Mouse (Mus musculus) intestine, embryonic 16.5 days (tissue): ENCODE data around the gene Trim58. TPM values are rescaled to one million over a fixed set of nuclear protein-coding genes. Genes with fewer than 3 reads are reported as not detected.

Source experiments
- ATAC-seq: fragments of 200-750 bp; cut with Nextera tagmentation; 2 replicates; pipeline ENCODE4 v1.8.0; 2017; ENCODE audit warnings: moderate TSS enrichment, moderate library complexity
- H3K27ac ChIP-seq: fragments of 300-500 bp; sonication (generic); 2 replicates; pipeline ENCODE4 v1.5.1; 2014; ENCODE audit warnings: mild to moderate bottlenecking, low read length
- H3K27me3 ChIP-seq: fragments of 300-500 bp; sonication (generic); replicated peaks from 2 replicates; pipeline ENCODE4 v1.6.1; 2014; ENCODE audit warnings: low read length, control low read depth, mixed read lengths; ENCODE audit not compliant: control insufficient read depth, insufficient read depth
- H3K36me3 ChIP-seq: fragments of 300-500 bp; sonication (generic); 2 replicates; pipeline ENCODE4 v1.6.1; 2014; ENCODE audit warnings: low read length, control low read depth; ENCODE audit not compliant: control insufficient read depth, insufficient read depth
- H3K4me1 ChIP-seq: fragments of 300-500 bp; sonication (generic); 2 replicates; pipeline ENCODE4 v1.6.1; 2014; ENCODE audit warnings: low read length, control low read depth, mixed read lengths; ENCODE audit not compliant: control insufficient read depth, insufficient read depth
- H3K4me2 ChIP-seq: fragments of 300-500 bp; sonication (generic); 2 replicates; pipeline ENCODE4 v1.6.1; 2014; ENCODE audit warnings: low read depth, low read length, control low read depth
- H3K4me3 ChIP-seq: fragments of 300-500 bp; sonication (generic); 2 replicates; pipeline ENCODE4 v1.5.1; 2014; ENCODE audit warnings: mild to moderate bottlenecking, low read length
- H3K9ac ChIP-seq: fragments of 300-500 bp; sonication (generic); 2 replicates; pipeline ENCODE4 v1.6.1; 2014; ENCODE audit warnings: low read depth, low read length
- H3K9me3 ChIP-seq: fragments of 300-500 bp; sonication (generic); 2 replicates; pipeline ENCODE4 v1.6.1; 2016; ENCODE audit warnings: low read length, control low read depth; ENCODE audit not compliant: control insufficient read depth
- WGBS: fragments of 180-500 bp; shearing (Covaris S2); extraction: QIAGEN DNeasy Blood & Tissue Kit; methylation state at CpG from one replicate; pipeline ENCODE4 v1.1.7; 2014; 5-methylcytosine and 5-hydroxymethylcytosine counted together
- polyA plus RNA-seq: library from polyadenylated mRNA; unstranded; fragments of >200 nt; fragmentation: Nextera tagmentation; extraction: Ambion mirVana; gene quantifications from 2 replicates; pipeline ENCODE4 v1.2.1, GENCODE M21; 2015

The Trim58 gene
- polyA plus RNA-seq, 1 experiment from 2014 or later: 0.27 TPM

GRCm38 (mm10) chr11:58698862-58699261 is 58.6 kb downstream of the Trim58 start, which contains the start of gene Olfr319:
TSS of gene Olfr319 (plus strand) at chr11:58699162.
- no peak for ATAC-seq
- H3K9ac ChIP-seq: no peak within 1 kb of the TSS
- no peaks in the 10 kb centered on the region for H3K27me3 ChIP-seq
- peaks cover 3% of the 10 kb centered on the region; the same call in 1 of the 2 replicates for H3K9me3 ChIP-seq
- H3K36me3 ChIP-seq: no peaks in the 10 kb centered on the region
- no peak within 1 kb of the TSS for H3K4me2 ChIP-seq
- H3K4me3 ChIP-seq: no peak within 1 kb of the TSS
- no peak within 1 kb of the TSS for H3K27ac ChIP-seq
- 86% methylated on average over 3 of the region's 3 CpGs for WGBS
- H3K4me1 ChIP-seq: no peaks in the 10 kb centered on the region

Other genes starting within 250 kb of the Trim58 start
- gene 1810065E05Rik, start 219.4 kb upstream of the Trim58 start, polyA plus RNA-seq: 0.15 and 0.20 TPM in 2 replicates
- not detected in 2 replicates for gene Gm12253, start 207.9 kb upstream of the Trim58 start, polyA plus RNA-seq
- not detected in 2 replicates for gene Lypd9, start 187.5 kb upstream of the Trim58 start, polyA plus RNA-seq
- gene Olfr30, start 178.2 kb upstream of the Trim58 start, polyA plus RNA-seq: not detected in 2 replicates
- gene Olfr332, start 147.9 kb upstream of the Trim58 start, polyA plus RNA-seq: not detected in 2 replicates
- not detected in 2 replicates for gene Olfr331, start 137.9 kb upstream of the Trim58 start, polyA plus RNA-seq
- gene Olfr330, start 105.6 kb upstream of the Trim58 start, polyA plus RNA-seq: not detected in 2 replicates
- gene Olfr329-ps, start 94.0 kb upstream of the Trim58 start, polyA plus RNA-seq: not detected in 2 replicates
- gene Olfr328, start 84.8 kb upstream of the Trim58 start, polyA plus RNA-seq: 0.06 TPM in 1 of 2 replicates, not detected in the other
- not detected in 2 replicates for gene Olfr224, start 69.9 kb upstream of the Trim58 start, polyA plus RNA-seq
- gene Olfr325, start 62.7 kb upstream of the Trim58 start, polyA plus RNA-seq: not detected in 2 replicates
- gene Olfr324, start 45.4 kb upstream of the Trim58 start, polyA plus RNA-seq: not detected in 2 replicates
- 0.51 TPM in 1 of 2 replicates, not detected in the other for gene 2210407C18Rik, start 24.4 kb upstream of the Trim58 start, polyA plus RNA-seq
- not detected in 2 replicates for gene Olfr323, start 10.0 kb upstream of the Trim58 start, polyA plus RNA-seq
- not detected in 2 replicates for gene Olfr322, start 18.3 kb downstream of the Trim58 start, polyA plus RNA-seq
- not detected in 2 replicates for gene Olfr320, start 40.6 kb downstream of the Trim58 start, polyA plus RNA-seq
- gene Olfr319, start 58.7 kb downstream of the Trim58 start, polyA plus RNA-seq: not detected in 2 replicates
- not detected in 2 replicates for gene Olfr318, start 83.5 kb downstream of the Trim58 start, polyA plus RNA-seq
- gene Olfr317, start 98.7 kb downstream of the Trim58 start, polyA plus RNA-seq: not detected in 2 replicates
- gene Olfr316, start 112.3 kb downstream of the Trim58 start, polyA plus RNA-seq: not detected in 2 replicates
- gene Olfr315, start 132.7 kb downstream of the Trim58 start, polyA plus RNA-seq: not detected in 2 replicates
- gene Olfr314, start 142.5 kb downstream of the Trim58 start, polyA plus RNA-seq: not detected in 2 replicates
- gene Fam183b, start 161.5 kb downstream of the Trim58 start, polyA plus RNA-seq: 8.5 and 10.4 TPM in 2 replicates
- gene Olfr313, start 174.5 kb downstream of the Trim58 start, polyA plus RNA-seq: not detected in 2 replicates
- not detected in 2 replicates for gene Olfr312, start 188.8 kb downstream of the Trim58 start, polyA plus RNA-seq
- not detected in 2 replicates for gene Olfr311, start 198.8 kb downstream of the Trim58 start, polyA plus RNA-seq
- 5.2 and 5.6 TPM in 2 replicates for gene Gm12258, start 206.7 kb downstream of the Trim58 start, polyA plus RNA-seq
- gene 2810021J22Rik, start 226.8 kb downstream of the Trim58 start, polyA plus RNA-seq: 5.2 and 5.3 TPM in 2 replicates